In genomic region chr2:156658751-156659150, GRCm38 (mm10) we compare ENCODE assay signal across 13 mouse cellular contexts. TPM values are rescaled to one million over a fixed set of nuclear protein-coding genes. Genes with fewer than 3 reads are reported as not detected.
DNase-seq lines count a peak whose midpoint lies in the region; ATAC-seq and TF ChIP-seq lines count a peak whose summit lies in the region.
"Had no signal": no experiment of that assay in that cellular context is flagged by ENCODE, and none has a peak within 500 bp of the region (broad histone marks: within the 10 kb centered on the region; RNA-seq: fewer than 3 reads in every experiment).

No protein-coding gene starts in this region.

- intact Hi-C loops in left cerebral cortex, postnatal 25 days (cut with DNase I): no loop called here

- no peak overlapping the region for H3K27ac ChIP-seq in liver, embryonic 14.5 days
- H3K27ac ChIP-seq in liver, embryonic 11.5 days (ENCODE audit: low read depth, low read length): no peak overlapping the region
- no peak overlapping the region for H3K27ac ChIP-seq in bone marrow, adult 2 months (ENCODE audit: control insufficient read depth, insufficient read depth, low read depth, low read length, poor library complexity)
- H3K27ac ChIP-seq: macrophage had no signal

- no peaks in the 10 kb centered on the region for H3K36me3 ChIP-seq in liver, embryonic 14.5 days (replicated peaks; ENCODE audit: control insufficient read depth, insufficient read depth, low read depth)
- H3K36me3 ChIP-seq in liver, embryonic 11.5 days (ENCODE audit: control insufficient read depth, insufficient read depth, low read length): no peaks in the 10 kb centered on the region

- WGBS in liver, embryonic 14.5 days (ENCODE audit: insufficient replicate concordance): 56% methylated on average over 7 of the region's 7 CpGs
- WGBS in liver, embryonic 11.5 days: 56% methylated on average over 7 of the region's 7 CpGs
- 62% methylated on average over 7 of the region's 7 CpGs for WGBS in bone marrow, adult 2 months

- ATAC-seq in liver, embryonic 14.5 days (ENCODE audit: insufficient read depth): no peak
- no peak for ATAC-seq in liver, embryonic 11.5 days (replicated peaks; ENCODE audit: low FRiP score)
- ATAC-seq in inflammation-experienced regulatory T-cells, adult 6 months: no peak
- ATAC-seq: forebrain, embryonic 14.5 days had no signal

- TF ChIP-seq EP300 in liver, embryonic 14.5 days (IDR thresholded peaks at IDR 0.05; ENCODE audit: low read depth): no peak

- H3K4me1 ChIP-seq in liver, embryonic 14.5 days (replicated peaks; ENCODE audit: control insufficient read depth in 2 of 2, insufficient read depth in 2 of 2, low read length in 1 of 2): no peaks in the 10 kb centered on the region
- no peaks in the 10 kb centered on the region for H3K4me1 ChIP-seq in liver, embryonic 11.5 days (replicated peaks; ENCODE audit: control insufficient read depth, insufficient read depth, low read length)
- no peaks in the 10 kb centered on the region for H3K4me1 ChIP-seq in bone marrow, adult 2 months (ENCODE audit: control insufficient read depth, insufficient read depth, low read length)

- H3K4me3 ChIP-seq in liver, embryonic 14.5 days (ENCODE audit: insufficient read depth in 1 of 2, low read depth in 2 of 2, low read length in 2 of 2): no peak overlapping the region
- no peak overlapping the region for H3K4me3 ChIP-seq in liver, embryonic 11.5 days (ENCODE audit: low read depth, low read length)
- H3K4me3 ChIP-seq in bone marrow, adult 2 months (replicated peaks; ENCODE audit: control insufficient read depth, low read depth, low read length): no peak overlapping the region

- DNase-seq in adrenal gland, postnatal 14 days: peak; percentile 24
- no peak for DNase-seq in adrenal gland, adult 18-20 months (ENCODE audit: low spot score in 2 of 2)
- DNase-seq in liver, embryonic 14.5 days (ENCODE audit: low read depth in 3 of 3, low spot score in 3 of 3): no peak
- DNase-seq in liver, embryonic 11.5 days (ENCODE audit: low spot score): no peak
- DNase-seq in left cerebral cortex, postnatal 25 days (ENCODE audit: low spot score in 2 of 2): peak; percentile 47 to 82
- DNase-seq in adrenal gland, postnatal 10 days: no peak
- DNase-seq: heart, adult 11 months; heart, postnatal 4 days; kidney, postnatal 10 days had no signal

- no peaks in the 10 kb centered on the region for H3K9me3 ChIP-seq in liver, embryonic 14.5 days (ENCODE audit: control insufficient read depth, low read length)
- H3K9me3 ChIP-seq in liver, embryonic 11.5 days (ENCODE audit: control insufficient read depth, low read length): no peaks in the 10 kb centered on the region

- H3K4me2 ChIP-seq in liver, embryonic 14.5 days (ENCODE audit: low read depth): no peak overlapping the region
- H3K4me2 ChIP-seq in liver, embryonic 11.5 days: no peak overlapping the region

- H3K9ac ChIP-seq in liver, embryonic 14.5 days (replicated peaks): no peak overlapping the region
- no peak overlapping the region for H3K9ac ChIP-seq in liver, embryonic 11.5 days (ENCODE audit: low read depth, low read length)

- no peak for TF ChIP-seq POLR2A in bone marrow, adult 2 months (IDR thresholded peaks at IDR 0.05; ENCODE audit: borderline replicate concordance, control insufficient read depth, low read depth, low read length)

- no peaks in the 10 kb centered on the region for H3K27me3 ChIP-seq in liver, embryonic 14.5 days (ENCODE audit: control insufficient read depth, insufficient read depth, low read length)
- H3K27me3 ChIP-seq in liver, embryonic 11.5 days (replicated peaks; ENCODE audit: control insufficient read depth, insufficient read depth, low read length): no peaks in the 10 kb centered on the region

- TF ChIP-seq CTCF in liver, embryonic 14.5 days (IDR thresholded peaks at IDR 0.05; ENCODE audit: low read depth): peak; percentile 57
- 0 out of 2 replicates have a peak, but pooled peaks have one; percentile 13 for TF ChIP-seq CTCF in bone marrow, adult 2 months (IDR thresholded peaks at IDR 0.05; ENCODE audit: control insufficient read depth, insufficient read depth, low read length)

RNA-seq across cellular contexts. Expression of gene Dlgap4, which starts 45.2 kb away (rescaled TPM):
- total RNA-seq in adrenal gland, postnatal 14 days (2021): 39.3 and 51.3 TPM in 2 replicates
- total RNA-seq in adrenal gland, adult 18-20 months (2021): 10 to 100 TPM; 43.2 to 60.8 TPM
- 6.4 and 6.6 TPM in 2 replicates for polyA plus RNA-seq in liver, embryonic 14.5 days (2012; rRNA removed)
- 9.7 and 9.9 TPM in 2 replicates for polyA plus RNA-seq in liver, embryonic 14.5 days (2014; fragmentation: Nextera tagmentation; extraction: Ambion mirVana)
- polyA plus RNA-seq in liver, embryonic 11.5 days (2014; fragmentation: Nextera tagmentation; extraction: Ambion mirVana): 46.9 and 50.0 TPM in 2 replicates
- 22.3 and 63.5 TPM in 2 replicates for polyA plus RNA-seq in bone marrow, adult 2 months (2011; ENCODE audit: insufficient read depth, insufficient read length, low replicate concordance, missing spikeins)
- 100 to 1,000 TPM; 223 to 241 TPM for total RNA-seq in left cerebral cortex, postnatal 25 days (2021)
- 10 to 100 TPM; 58.0 to 75.9 (median 74.7) TPM for polyA plus RNA-seq in inflammation-experienced regulatory T-cells, adult 6 months (2017; shearing (Covaris generic))
- 10 to 100 TPM; 36.9 to 40.3 TPM for total RNA-seq in adrenal gland, postnatal 10 days (2021)

Comparison
In these comparisons a context has a peak if more than half of its experiments do, and no peak if none do; other contexts are left out.
1. DNase-seq: peak in adrenal gland, postnatal 14 days (single experiment) and left cerebral cortex, postnatal 25 days (2 of 2); none in adrenal gland, adult 18-20 months (0 of 2), liver, embryonic 14.5 days (0 of 3), liver, embryonic 11.5 days (single experiment) and adrenal gland, postnatal 10 days (single experiment).